Mouse (Mus musculus): ENCODE measurements around the gene Cacna2d2.
A peak's percentile ranks its signal among the peaks of the same experiment; 100 is the strongest.

Gene Cacna2d2

GRCm38 (mm10) chr9:107534408-107535202, 135.2 kb downstream of the Cacna2d2 start:
- no peak for DNase-seq (ENCODE audit: low read depth in 2 of 2, low spot score in 2 of 2)

- DNase-seq (ENCODE audit: low read depth in 2 of 2, low spot score in 2 of 2), result no peak
Measured at GRCm38 (mm10) chr9:107538231-107538630, 138.8 kb downstream of the Cacna2d2 start.

- DNase-seq (ENCODE audit: low read depth in 2 of 2, low spot score in 2 of 2), result no peak
Measured at GRCm38 (mm10) chr9:107538711-107539110, 139.3 kb downstream of the Cacna2d2 start.

GRCm38 (mm10) chr9:107539940-107540339, 140.5 kb downstream of the Cacna2d2 start:
- no peak for DNase-seq (ENCODE audit: low read depth in 2 of 2, low spot score in 2 of 2)

GRCm38 (mm10) chr9:107540420-107540819, 141.0 kb downstream of the Cacna2d2 start:
- no peak for DNase-seq (ENCODE audit: low read depth in 2 of 2, low spot score in 2 of 2)

GRCm38 (mm10) chr9:107541005-107541404, 141.6 kb downstream of the Cacna2d2 start:
- no peak for DNase-seq (ENCODE audit: low read depth in 2 of 2, low spot score in 2 of 2)

- DNase-seq (ENCODE audit: low read depth in 2 of 2, low spot score in 2 of 2), result peak; percentile 88 to 95
Measured at GRCm38 (mm10) chr9:107541474-107542351, 142.3 kb downstream of the Cacna2d2 start, which contains the start of the genes Cyb561d2 and Nprl2. TSS of gene Cyb561d2 (minus strand) at chr9:107542193. TSS of gene Nprl2 (plus strand) at chr9:107542226.

- no peak for DNase-seq (ENCODE audit: low read depth in 2 of 2, low spot score in 2 of 2)
Measured at GRCm38 (mm10) chr9:107542352-107542686, 142.9 kb downstream of the Cacna2d2 start.

- no peak for DNase-seq (ENCODE audit: low read depth in 2 of 2, low spot score in 2 of 2)
Measured at GRCm38 (mm10) chr9:107542721-107543120, 143.3 kb downstream of the Cacna2d2 start.

- DNase-seq (ENCODE audit: low read depth in 2 of 2, low spot score in 2 of 2), result no peak
Measured at GRCm38 (mm10) chr9:107543299-107543698, 143.9 kb downstream of the Cacna2d2 start.

GRCm38 (mm10) chr9:107544196-107544700, 144.8 kb downstream of the Cacna2d2 start:
- no peak for DNase-seq (ENCODE audit: low read depth in 2 of 2, low spot score in 2 of 2)

GRCm38 (mm10) chr9:107544729-107545128, 145.3 kb downstream of the Cacna2d2 start:
- DNase-seq (ENCODE audit: low read depth in 2 of 2, low spot score in 2 of 2), result no peak

- DNase-seq (ENCODE audit: low read depth in 2 of 2, low spot score in 2 of 2), result no peak
Measured at GRCm38 (mm10) chr9:107545199-107545598, 145.8 kb downstream of the Cacna2d2 start.

GRCm38 (mm10) chr9:107545602-107546001, 146.2 kb downstream of the Cacna2d2 start:
- peak; percentile 74 to 84 for DNase-seq (ENCODE audit: low read depth in 2 of 2, low spot score in 2 of 2)

- peak in 1 of 2 experiments; percentile 39 for DNase-seq (ENCODE audit: low read depth in 2 of 2, low spot score in 2 of 2)
Measured at GRCm38 (mm10) chr9:107547026-107547425, 147.6 kb downstream of the Cacna2d2 start, which contains the start of gene Zmynd10. TSS of gene Zmynd10 (plus strand) at chr9:107547298.

GRCm38 (mm10) chr9:107547957-107548356, 148.5 kb downstream of the Cacna2d2 start:
- DNase-seq (ENCODE audit: low read depth in 2 of 2, low spot score in 2 of 2), result no peak

GRCm38 (mm10) chr9:107548820-107549219, 149.4 kb downstream of the Cacna2d2 start:
- no peak for DNase-seq (ENCODE audit: low read depth in 2 of 2, low spot score in 2 of 2)

GRCm38 (mm10) chr9:107549297-107550074, 150.1 kb downstream of the Cacna2d2 start:
- DNase-seq (ENCODE audit: low read depth in 2 of 2, low spot score in 2 of 2), result no peak

- DNase-seq (ENCODE audit: low read depth in 2 of 2, low spot score in 2 of 2), result no peak
Measured at GRCm38 (mm10) chr9:107550491-107551116, 151.2 kb downstream of the Cacna2d2 start.

- DNase-seq (ENCODE audit: low read depth in 2 of 2, low spot score in 2 of 2), result peak; percentile 76 to 82
Measured at GRCm38 (mm10) chr9:107551117-107551889, 151.9 kb downstream of the Cacna2d2 start, which contains the start of gene Rassf1. TSS of gene Rassf1 (plus strand) at chr9:107551555.
